ENCODE assay signal across 8 mouse cellular contexts in the genomic region with DNA sequence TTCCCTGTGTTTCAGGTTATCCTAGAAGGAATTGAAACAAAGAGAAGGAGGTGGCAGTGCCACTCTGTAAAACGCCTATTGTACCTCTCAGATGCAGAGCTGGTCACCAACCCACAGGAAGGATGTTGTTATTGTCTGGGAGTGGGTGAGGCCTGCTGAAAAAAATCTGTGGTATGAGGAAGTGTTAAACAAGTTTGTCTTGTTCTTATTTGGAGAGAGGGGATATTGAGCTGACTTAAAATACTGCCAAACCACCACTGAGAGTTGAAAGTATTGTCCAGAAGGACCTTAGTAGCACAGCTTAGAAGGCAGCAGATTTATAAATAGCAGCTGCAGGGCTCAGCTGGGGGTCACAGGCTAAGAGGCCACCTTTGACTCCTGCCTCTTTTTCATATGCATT. TPM values are rescaled to one million over a fixed set of nuclear protein-coding genes. Genes with fewer than 3 reads are reported as not detected.
DNase-seq lines count a peak whose midpoint lies in the region; ATAC-seq lines count a peak whose summit lies in the region.

No protein-coding gene starts in this region.

- no peak overlapping the region for H3K4me2 ChIP-seq in kidney, embryonic 16.5 days (replicated peaks; ENCODE audit: low read depth, low read length)
- H3K4me2 ChIP-seq in stomach, embryonic 14.5 days (replicated peaks; ENCODE audit: low read depth, low read length), result no peak overlapping the region

- no peak for DNase-seq in kidney, adult 8-10 months
- DNase-seq in kidney, postnatal 4 days, result peak; percentile 40 to 43
- DNase-seq in frontal cortex, postnatal 10 days (ENCODE audit: low spot score in 2 of 2), result no peak
- no peak for DNase-seq in embryo, embryonic 11 days
- no peak for DNase-seq in layer of hippocampus, postnatal 14 days (ENCODE audit: low spot score in 2 of 2)

- H3K9me3 ChIP-seq in kidney, embryonic 16.5 days (ENCODE audit: low read length), result no peaks in the 10 kb centered on the region
- H3K9me3 ChIP-seq in stomach, embryonic 14.5 days (ENCODE audit: control insufficient read depth, low read depth, low read length), result no peaks in the 10 kb centered on the region

- no peak overlapping the region for H3K4me3 ChIP-seq in kidney, embryonic 16.5 days (ENCODE audit: low read length)
- H3K4me3 ChIP-seq in stomach, embryonic 14.5 days (ENCODE audit: low read depth, low read length), result no peak overlapping the region

- H3K4me1 ChIP-seq in kidney, embryonic 16.5 days (ENCODE audit: insufficient read depth, low read length), result peaks cover 13% of the 10 kb centered on the region
- peaks cover 11% of the 10 kb centered on the region; the same call in 1 of the 2 replicates for H3K4me1 ChIP-seq in stomach, embryonic 14.5 days (ENCODE audit: control insufficient read depth, insufficient read depth, low read length)

- H3K27me3 ChIP-seq in kidney, embryonic 16.5 days (ENCODE audit: insufficient read depth, low read length), result no peaks in the 10 kb centered on the region
- no peaks in the 10 kb centered on the region for H3K27me3 ChIP-seq in stomach, embryonic 14.5 days (ENCODE audit: control insufficient read depth, insufficient read depth, low read length)

- peak; percentile 82 for ATAC-seq in kidney, embryonic 16.5 days (ENCODE audit: low FRiP score, low TSS enrichment)
- peak; percentile 97 for ATAC-seq in common myeloid progenitor, adult 5-6 weeks (replicated peaks; ENCODE audit: low read depth, poor library complexity, severe bottlenecking)
- ATAC-seq in stomach, embryonic 14.5 days (ENCODE audit: insufficient number of reproducible peaks, insufficient read depth, low FRiP score, low read depth), result peak; percentile 58; the same call in 1 of the 2 replicates

- 16% methylated on average over 1 of the region's 1 CpGs for WGBS in kidney, embryonic 16.5 days
- WGBS in stomach, embryonic 14.5 days, result 22% methylated on average over 1 of the region's 1 CpGs

- H3K36me3 ChIP-seq in kidney, embryonic 16.5 days (ENCODE audit: insufficient read depth, low read length), result no peaks in the 10 kb centered on the region
- no peaks in the 10 kb centered on the region for H3K36me3 ChIP-seq in stomach, embryonic 14.5 days (ENCODE audit: control insufficient read depth, insufficient read depth, low read length)

- H3K9ac ChIP-seq in kidney, embryonic 16.5 days (replicated peaks; ENCODE audit: low read length), result no peak overlapping the region
- no peak overlapping the region for H3K9ac ChIP-seq in stomach, embryonic 14.5 days (replicated peaks; ENCODE audit: low read depth, low read length)

- peak overlapping the region; percentile 77 for H3K27ac ChIP-seq in kidney, embryonic 16.5 days (ENCODE audit: low read length)
- peak overlapping the region; percentile 34; the same call in 1 of the 2 replicates for H3K27ac ChIP-seq in stomach, embryonic 14.5 days (ENCODE audit: low read length)

RNA-seq across cellular contexts. Expression of a gene that starts 25.9 kb away (rescaled TPM):
- 10.0 and 12.0 TPM in 2 replicates for polyA plus RNA-seq in kidney, embryonic 16.5 days (2015; fragmentation: Nextera tagmentation; extraction: Ambion mirVana)
- total RNA-seq in common myeloid progenitor, adult 5-6 weeks (2017), result 2.0 and 3.0 TPM in 2 replicates
- polyA plus RNA-seq in stomach, embryonic 14.5 days (2014; fragmentation: Nextera tagmentation; extraction: Ambion mirVana), result 12.2 and 12.7 TPM in 2 replicates
- 10 to 100 TPM; 15.1 to 16.5 TPM for total RNA-seq in layer of hippocampus, postnatal 14 days (2021)

Comparison
In these comparisons a context has a peak if more than half of its experiments do, and no peak if none do; other contexts are left out.
1. DNase-seq: peak in kidney, postnatal 4 days (2 of 2); none in kidney, adult 8-10 months (0 of 2), frontal cortex, postnatal 10 days (0 of 2), embryo, embryonic 11 days (single experiment) and layer of hippocampus, postnatal 14 days (0 of 2).
2. Peak in every context shown above with its lines, with median percentiles within 50 percentile points of each other: ATAC-seq.